Mouse (Mus musculus) thymus, postnatal 25 days (tissue): Measurements from ENCODE around the gene Igfbp5.

Source experiments
- DNase-seq: peaks from one replicate; pipeline ENCODE4 v3.0.0; 2022

Gene Igfbp5

DNA sequence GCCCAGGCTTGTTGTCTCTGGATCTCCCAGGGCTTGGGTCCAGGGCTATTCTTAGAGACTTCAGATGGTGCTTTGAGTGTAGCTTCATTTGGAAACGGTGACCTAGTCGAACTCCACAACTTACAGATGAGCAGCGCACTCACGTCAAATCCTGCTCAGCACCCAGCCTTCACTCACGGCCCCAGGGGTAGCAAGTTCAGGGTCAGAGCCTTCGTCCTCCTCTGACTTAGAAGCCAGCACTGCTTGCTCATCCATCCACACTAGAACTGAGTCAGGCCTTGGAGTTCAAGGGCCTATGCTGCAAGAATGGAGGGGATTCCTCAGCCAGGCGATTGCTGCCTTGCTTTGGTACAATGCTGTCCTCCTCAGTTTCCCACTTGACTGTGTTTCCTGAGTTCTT is 34.9 kb downstream of the Igfbp5 start:
- DNase-seq = no peak

DNA sequence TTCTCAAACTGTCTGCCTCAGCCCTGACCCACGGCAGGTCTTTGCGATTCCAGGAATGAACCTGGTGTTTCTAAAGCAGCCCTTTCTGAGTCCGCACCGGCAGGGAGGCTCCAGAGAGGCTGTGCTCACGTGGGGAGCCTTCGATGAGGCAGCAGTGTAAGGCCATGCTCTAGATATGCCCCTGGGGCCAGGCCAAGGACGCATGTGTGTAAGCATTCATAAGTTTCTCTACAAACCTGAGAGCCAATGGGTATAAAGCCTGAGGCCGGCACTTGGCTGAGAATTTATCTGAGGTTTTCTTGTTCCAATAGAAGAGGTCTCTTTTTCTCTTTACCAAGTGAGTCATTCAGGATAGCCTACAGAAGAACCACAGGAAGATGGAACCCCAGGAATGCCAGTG is 35.3 kb downstream of the Igfbp5 start:
- no peak for DNase-seq

DNA sequence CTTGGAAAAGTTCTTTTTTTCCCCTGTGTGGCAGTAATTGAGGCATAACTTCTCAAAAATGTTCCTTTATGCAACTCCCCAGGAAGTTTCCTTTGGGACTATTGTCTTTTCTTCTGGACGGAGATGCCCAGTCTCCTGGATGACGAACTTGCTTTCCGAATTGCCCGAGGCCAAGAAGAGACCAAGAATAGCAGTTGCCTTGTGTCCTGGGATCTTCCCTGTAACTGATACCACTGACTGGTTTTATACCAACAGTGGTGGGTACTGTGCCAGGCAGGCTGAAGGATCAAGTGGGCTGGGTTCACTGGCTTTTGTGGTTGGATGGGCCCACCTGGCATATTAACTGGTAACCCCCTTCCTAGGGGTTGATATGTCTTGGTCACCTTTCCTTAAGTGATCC is 41.1 kb downstream of the Igfbp5 start:
- no peak for DNase-seq

DNA sequence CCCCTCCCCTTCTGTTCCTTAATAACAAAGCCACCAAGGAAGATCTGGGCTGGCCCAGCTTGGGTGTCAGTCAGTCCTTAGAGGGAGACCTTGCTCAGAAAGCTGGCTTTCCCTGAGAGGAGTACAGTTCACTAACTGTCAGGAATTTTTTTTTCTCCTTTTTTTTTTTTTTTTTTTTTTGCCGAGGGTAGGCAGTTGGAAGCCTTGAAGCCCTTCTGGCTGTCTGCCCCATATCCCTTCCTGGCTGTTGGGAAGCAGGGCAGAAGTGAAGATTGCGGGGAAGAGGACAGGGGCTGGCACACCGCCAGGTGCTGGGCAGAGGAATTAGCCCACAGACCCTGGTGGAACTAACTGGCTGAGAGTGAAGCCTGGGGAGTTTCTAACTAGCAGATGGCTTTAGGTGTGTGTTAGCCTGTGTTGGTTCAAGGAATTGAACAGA is 42.0 kb downstream of the Igfbp5 start:
- DNase-seq = no peak

DNA sequence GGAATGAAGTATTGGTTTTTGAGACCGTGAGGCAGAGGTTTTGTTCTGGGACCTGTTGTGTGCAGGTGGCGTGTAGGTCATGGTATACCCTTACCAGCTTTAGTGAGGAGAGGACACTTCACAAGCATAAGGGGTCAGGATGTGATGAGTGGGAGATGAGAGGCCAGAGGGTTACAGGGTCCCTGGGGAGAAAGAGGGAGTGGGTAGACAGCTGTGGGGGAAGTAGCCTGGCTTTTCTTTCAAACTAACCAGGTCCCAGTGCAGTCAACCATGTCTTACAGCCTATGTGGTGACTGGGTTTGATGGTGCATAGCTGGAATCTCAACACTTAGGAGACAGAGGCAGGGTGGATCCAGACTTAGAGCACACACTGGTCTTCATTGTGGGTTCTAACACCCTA is 44.2 kb downstream of the Igfbp5 start:
- DNase-seq = no peak

DNA sequence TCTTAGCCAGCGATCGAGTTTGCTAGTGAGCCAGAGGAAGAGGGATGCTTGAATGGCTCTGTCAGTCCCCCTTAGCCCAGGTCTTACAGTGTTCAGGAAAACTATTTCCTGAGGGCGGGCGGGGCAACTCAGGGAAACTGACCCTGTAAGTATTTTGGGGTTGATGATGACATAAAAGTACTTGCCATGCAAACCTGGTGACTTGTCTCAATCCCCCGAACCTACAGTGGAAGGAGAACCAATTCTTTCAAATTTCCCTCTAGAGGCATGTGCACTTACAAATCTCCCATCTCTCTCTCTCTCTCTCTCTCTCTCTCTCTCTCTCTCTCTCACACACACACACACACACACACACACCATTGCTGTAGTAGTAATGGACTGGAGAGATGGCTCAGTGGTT is 45.8 kb downstream of the Igfbp5 start:
- DNase-seq = no peak

DNA sequence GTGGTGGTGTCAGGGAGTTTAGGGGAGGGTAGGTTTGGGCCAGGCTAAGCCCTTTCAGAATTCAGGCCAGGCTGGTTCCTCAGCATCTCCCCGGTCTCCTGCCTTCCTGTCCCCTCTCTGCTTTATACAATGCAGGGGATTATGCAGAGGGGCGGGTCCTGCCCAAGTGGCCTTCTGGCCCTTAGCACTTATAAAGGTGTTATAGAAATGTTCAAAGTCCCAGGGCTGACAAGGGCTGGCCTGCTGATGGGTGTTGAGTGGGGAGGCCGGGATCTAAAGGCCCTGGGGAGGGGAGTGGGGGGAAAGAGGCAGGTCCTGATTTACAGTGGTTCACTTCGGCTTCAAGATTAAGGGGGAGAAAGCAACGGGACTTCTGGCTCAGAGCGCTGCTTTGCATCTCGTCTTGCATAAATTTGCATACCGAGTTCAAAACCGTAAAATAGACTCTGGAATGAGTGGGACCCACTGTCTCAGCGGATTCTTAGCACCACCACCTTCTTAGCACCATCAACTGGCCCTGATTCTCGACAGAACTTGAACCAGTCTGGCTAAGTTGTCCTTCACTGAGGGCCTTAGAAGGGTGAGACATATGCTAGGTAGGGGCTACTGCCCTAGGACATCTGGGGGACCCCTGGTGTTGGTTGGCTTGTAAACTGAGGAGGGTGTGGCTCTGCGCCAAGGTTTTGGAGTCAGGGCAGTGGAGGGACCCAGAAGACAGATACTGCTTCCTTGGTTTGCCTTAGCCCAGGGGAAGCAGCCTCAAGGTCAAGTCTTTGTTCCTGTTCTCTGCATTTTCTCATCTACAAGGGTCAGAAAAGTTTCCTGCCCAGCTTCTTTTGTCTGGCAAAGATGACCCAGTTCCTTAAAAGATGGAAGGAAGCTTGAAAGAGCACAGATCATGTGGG is 47.0 kb downstream of the Igfbp5 start:
- DNase-seq = no peak

DNA sequence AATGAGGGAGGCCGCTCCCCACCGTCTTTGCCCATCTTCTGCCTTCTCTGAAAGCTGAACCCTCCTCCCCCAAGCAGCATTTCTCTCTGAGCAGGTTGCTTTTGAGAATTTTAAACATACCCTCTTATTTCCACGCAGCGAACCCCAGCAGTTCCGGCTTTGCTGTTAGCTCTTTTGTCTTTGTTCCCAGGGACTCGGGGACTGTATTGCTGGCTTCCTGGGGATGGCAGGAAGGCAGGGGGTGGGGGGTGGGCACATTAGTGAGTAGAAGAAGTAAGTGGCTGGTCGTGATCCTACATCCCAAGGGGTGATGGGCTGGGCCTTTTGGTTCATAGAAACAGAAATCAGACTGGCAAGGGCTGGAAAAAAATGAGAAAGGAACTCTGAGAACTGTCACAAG is 47.8 kb downstream of the Igfbp5 start:
- DNase-seq = no peak

DNA sequence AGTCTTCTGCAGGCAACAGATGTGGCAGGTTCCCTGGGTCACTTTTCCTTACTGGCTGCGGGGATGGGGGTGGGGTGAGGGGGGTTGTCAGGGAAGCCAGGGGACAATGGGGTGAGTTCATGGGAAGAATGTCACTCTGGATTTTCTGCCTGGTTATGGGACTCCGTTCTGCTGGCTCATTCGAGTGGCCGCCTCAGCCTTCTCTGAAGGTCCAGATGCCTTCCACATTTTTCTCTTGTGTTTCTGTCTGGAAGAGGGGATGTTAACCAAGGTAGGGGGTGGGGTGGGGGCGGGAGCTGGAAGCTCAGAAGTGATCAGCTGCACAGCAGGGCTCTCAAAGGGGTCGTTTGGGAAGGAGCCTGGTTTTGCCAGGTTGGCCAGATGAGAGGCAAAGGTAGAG is 48.2 kb downstream of the Igfbp5 start:
- DNase-seq = no peak

DNA sequence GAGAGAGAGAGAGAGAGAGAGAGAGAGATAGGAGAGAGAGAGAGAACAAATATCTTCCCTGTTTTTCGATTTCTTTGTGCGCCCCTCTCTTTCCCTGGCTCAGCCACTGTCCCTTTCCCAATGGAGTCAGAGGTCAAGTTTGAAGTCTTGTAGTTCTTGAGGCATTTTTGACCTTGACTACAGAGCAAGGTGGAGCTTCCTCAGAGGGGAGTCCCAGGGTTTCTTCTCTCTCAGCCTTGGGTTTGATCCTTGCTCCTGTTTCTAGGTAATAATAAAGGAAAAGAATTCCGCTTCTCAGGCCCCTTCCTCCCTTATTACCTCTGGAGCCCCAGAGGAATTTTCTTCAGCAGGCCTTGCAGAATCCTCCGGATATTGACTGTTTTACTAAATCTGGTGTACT is 48.8 kb downstream of the Igfbp5 start:
- DNase-seq = no peak

DNA sequence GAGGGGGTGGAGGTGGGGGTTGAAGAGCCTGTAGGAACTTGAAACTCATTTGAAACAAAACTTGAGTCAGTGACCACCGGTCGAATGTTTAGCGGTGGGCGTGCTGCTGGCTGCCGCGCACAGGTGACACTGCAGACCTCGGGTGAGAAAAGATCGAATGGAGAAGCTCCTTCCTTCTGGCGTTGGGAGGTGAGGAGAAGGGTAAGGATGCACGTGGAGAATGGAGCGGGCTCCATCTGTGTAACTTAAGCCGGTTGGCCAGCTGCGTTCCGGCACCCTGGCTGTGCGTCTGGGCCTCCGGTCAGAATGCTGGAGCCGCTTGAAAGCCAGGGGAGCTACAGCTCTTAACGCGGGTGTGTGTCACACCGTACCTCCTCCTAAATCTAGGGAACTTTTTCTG is 49.4 kb downstream of the Igfbp5 start:
- DNase-seq = no peak

DNA sequence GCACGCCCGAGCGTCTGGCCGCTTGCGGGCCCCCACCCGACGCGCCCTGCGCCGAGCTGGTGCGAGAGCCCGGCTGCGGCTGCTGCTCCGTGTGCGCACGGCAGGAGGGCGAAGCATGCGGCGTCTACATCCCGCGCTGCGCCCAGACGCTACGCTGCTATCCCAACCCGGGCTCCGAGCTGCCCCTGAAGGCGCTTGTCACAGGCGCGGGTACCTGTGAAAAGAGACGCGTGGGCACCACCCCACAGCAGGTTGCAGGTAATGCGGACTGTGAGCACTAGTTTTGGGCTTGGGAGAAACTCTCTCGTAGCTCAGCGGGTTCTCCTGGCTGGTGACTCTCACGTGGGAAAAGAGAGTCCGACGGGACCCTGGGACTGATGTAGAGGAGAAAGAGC is 50.0 kb downstream of the Igfbp5 start:
- DNase-seq = no peak

DNA sequence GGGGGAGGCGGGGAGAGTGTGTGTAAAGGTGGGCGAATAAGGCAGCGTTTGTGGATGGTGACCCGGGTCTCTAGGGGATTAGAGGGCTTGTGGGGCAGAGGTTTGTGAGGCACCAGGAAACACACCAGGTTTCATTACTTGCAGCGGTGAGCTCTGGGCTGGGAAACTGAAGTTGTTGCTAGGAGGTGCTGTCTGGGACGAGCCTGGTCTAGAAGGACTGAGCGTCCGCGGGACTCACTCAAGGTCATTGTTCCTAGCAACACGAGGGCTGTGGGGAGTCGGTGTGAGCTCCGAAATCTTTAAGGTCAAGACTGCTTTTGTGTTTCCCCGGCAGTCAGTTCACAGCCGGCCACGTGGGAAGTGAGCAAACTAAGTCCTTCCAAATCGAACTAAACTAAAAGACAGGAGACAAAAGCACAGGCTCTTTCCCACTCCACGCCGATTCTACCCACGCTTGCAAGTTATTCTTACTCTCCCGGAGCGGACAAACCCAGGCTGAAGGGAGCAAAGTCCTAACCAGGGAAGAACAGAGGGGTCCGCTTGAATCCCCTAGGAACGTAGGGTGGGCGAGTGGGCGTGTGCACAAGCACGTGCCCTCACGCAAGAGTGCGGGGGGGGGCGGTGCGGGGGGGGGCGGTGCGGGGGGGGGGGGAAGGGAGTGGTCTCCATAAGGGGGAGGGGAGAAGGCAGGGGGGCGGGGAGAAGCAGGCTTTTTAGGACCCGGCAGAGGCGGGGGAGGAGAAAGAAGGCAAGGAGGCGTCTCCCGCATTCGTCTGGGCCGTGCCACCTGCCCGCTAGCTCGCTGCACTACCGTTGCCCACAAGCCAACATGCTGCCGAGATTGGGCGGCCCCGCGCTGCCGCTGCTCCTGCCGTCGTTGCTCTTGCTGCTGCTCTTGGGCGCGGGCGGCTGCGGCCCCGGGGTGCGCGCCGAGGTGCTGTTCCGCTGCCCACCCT is 50.7 kb downstream of the Igfbp5 start, which contains the start of gene Igfbp2:
TSS of gene Igfbp2 (plus strand) at position 753 of the 956 bp plus-strand sequence.
- no peak for DNase-seq

DNA sequence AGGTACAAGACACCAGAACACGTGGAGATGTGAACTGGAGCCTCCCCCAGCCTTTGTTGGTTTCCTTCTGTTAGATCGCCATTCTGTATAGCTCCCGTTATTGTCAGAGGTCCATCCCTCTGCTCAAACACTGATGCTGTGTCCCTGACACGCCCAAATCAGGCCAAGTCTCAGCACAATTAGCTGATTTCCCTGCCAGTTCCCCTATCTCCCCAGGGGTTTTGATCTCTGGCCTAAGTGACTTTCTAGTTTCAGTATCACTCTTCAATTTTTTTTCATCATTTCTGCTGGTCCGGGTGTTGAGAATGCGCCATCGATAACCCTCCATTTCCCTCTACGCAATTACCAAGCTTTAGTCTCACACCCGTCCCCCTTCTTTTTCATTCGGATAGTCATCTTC is 51.8 kb downstream of the Igfbp5 start:
- DNase-seq = no peak

DNA sequence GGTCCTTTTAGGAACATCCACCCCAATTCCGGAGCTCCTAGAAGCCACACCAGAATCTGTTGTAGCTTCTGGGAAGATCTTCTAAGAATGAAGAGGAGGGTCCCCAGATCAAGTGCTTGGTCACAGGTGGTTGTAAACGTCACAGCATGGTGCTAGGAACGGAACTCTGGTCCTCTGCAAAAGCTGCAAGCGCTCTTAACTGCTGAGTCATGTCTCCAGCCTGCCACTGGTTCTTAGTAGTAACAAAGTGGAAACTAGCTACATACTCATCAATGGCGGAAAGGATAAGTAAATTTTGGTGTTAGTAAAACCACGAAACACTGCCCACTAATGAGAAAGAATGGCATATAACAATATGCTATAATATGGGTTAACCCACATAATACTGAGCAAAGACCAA is 54.7 kb downstream of the Igfbp5 start:
- no peak for DNase-seq

DNA sequence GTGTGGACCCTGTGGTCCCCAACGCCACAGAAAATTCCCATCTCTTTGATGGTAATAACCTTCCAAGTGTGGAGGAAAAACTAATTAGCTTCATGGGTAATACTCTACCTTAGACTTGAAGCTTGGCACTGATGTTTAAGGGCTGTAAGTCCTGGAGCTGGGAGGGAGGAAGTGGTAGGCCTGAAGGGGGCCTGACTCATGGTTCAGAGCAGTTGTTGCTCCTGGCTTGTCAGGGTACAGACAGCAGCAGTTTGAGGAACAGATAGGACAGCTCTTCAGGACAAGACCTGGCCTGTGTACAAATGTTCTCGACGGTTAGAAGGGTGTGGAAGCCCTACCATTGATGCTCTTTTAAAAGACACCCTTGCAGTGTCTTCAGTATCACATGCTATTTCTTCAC is 59.1 kb downstream of the Igfbp5 start:
- no peak for DNase-seq

DNA sequence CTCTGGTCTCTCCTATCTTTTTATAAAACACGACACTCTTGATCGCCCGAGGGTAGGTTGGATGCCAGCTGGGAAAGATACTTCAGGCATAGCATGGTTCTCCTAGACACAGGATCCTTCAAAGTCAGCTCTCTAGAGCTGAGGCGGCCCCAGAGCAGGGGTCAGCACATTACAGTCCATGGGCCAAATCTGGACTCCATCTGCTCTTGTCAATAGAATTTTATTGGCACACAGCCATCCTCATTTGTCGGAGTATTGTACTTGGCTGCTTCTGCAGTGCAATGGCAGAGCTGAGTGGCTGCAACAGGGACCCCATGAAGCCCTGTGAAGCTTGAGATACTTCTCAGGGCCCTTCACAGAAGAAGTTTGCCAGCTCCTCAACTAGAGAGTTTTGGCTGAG is 59.5 kb downstream of the Igfbp5 start:
- no peak for DNase-seq

DNA sequence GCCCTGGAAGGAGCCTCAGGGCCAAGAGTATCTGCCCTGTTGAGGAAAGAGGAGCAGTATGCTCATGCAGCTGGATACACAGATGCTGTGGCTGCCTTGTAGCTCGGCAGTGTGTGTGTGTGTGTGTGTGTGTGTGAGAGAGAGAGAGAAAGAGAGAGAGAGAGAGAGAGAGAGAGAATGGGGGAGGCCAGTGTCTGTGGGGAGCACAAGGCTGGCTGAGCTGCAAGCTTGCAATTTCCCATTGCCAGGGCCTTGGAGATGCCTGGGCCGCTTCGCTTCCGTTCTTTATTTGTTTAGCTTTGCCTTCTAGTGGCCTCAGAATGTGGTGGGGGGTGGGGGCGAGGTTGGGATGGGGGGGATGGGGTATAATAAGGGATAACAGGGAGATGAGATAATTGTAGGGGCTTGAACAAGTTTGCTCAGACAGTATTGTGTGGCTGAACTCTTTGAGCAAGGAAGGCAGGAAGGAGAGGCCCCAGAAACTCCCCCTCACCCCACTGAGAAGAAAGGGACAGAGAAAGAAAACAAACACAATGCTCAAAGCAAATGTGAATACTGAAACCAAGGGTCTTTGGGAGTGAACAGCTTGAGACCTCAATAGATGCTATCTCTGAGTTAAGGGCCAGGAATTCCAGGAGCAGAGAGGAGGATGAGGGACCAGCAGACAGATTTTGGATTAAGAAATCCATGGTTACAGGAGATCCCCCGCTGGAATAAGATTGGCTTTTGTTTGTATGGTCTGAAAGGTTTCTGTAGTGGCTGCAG is 60.9 kb downstream of the Igfbp5 start:
- DNase-seq = no peak

DNA sequence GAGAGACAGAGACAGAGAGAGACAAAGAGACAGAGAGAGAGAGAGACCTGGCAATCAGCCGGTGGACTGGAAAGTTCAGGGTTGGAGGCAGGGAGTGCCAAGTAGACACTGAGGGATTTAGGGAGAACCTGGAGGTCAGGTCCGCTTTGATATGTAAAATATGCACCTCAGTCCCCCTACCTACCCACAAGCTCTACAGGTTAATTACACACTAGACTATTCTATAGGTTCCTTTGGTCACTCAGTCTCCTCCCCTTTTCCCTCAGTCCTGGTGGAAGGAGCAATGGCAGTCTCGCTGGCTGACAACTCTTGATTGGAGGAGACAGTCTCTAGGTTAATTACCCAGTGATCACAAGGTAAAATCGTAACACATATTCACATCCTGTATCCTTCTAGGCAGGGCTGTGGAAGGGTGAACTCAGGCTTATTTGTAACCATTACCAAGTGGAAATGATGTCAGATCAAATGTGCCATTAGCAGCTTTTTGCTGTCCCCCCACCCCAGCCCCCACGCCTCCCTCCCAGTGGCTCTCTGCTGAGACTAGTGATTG is 61.5 kb downstream of the Igfbp5 start:
- DNase-seq = no peak

DNA sequence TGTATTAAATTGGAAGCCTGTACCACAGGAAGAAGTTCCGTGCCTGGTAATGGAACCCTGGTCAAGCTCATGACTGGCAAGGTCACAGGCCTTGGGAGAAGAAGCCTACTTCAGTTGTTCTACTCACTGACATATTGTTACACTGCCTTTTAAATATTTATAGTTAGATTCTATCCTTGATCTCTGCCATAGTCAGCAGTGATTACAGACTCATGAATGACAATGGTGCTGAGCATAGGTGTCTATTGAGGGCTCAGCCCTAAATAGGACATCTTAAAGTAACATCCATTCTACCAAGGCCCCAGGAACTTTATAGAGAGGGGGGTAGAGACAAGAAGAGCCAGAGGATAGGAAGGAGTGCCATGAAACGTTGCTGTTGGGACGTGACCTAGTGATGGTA is 63.6 kb downstream of the Igfbp5 start:
- no peak for DNase-seq

DNA sequence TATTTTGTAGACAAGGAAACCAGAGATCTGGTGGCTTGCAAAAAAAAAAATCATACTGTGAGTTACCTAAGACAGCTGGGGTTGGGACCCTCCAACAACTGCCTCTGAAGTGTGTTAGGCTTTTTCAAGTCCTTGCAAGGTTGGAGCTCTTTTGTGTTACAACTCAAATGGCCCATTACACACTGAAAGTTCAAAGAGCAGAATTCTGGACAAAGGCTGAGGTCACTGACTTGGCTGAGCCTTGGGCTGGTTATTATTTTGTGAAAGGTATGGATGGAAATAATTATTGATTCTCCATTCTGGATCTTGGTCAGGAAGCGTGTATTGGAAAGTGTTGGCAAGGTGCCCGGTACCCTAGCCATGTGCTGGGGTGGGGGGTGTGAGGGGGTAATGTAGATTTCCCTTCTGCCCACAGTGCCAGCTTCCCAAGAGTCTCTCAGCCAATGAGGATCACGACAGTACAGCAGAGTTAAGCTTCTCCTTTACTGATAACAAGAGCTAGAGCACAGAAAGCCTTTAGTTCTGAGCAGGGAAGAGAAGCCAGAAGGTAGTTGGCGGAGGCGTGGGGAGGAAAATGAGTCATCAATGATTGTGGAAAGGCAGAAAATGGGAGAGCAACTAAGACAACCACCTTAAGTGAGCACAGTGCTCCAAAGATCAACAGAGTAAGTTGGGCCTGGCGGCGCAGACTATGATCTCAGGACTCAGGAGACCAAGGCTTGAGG is 64.6 kb downstream of the Igfbp5 start:
- DNase-seq = no peak

DNA sequence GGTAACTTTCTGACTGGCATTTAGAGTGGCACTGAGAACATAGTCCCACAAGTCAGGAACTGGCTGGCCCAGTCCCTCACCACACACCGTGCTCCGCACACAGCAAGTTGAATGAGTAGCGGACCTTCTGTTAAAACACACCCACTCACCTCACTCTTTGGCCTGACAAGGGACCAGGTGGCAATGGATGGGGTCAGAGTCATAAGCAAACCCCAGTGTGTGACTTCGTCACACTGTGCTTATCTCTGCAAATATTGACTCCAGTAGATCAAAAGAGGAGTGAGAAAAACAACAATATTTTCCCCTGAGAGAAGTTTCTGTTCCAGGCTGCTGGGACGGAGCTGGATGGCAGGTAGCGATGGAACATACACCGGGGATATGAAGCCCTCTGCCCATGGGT is 65.4 kb downstream of the Igfbp5 start:
- DNase-seq = no peak
